Mouse (Mus musculus) forebrain, embryonic 15.5 days (tissue): ENCODE data around the gene Ovol3. TPM values are rescaled to one million over a fixed set of nuclear protein-coding genes. Genes with fewer than 3 reads are reported as not detected.

Experiments used
- ATAC-seq: fragments of 200-750 bp; cut with Nextera tagmentation; replicated peaks from 2 replicates; pipeline ENCODE4 v1.8.0; 2017; ENCODE audit warnings: mild to moderate bottlenecking, moderate TSS enrichment, moderate library complexity
- H3K27ac ChIP-seq: fragments of 300-500 bp; sonication (generic); replicated peaks from 2 replicates; pipeline ENCODE4 v1.5.1; 2015; ENCODE audit warnings: mild to moderate bottlenecking, inconsistent platforms
- H3K27me3 ChIP-seq: fragments of 300-500 bp; sonication (generic); 2 replicates; pipeline ENCODE4 v1.6.1; 2015; ENCODE audit warnings: inconsistent platforms
- H3K36me3 ChIP-seq: fragments of 300-500 bp; sonication (generic); 2 replicates; pipeline ENCODE4 v1.6.1; 2015; ENCODE audit warnings: mild to moderate bottlenecking, inconsistent platforms
- H3K4me1 ChIP-seq: fragments of 300-500 bp; sonication (generic); 2 replicates; pipeline ENCODE4 v1.6.1; 2015; ENCODE audit warnings: inconsistent platforms
- H3K4me2 ChIP-seq: fragments of 300-500 bp; sonication (generic); replicated peaks from 2 replicates; pipeline ENCODE4 v1.6.1; 2015; ENCODE audit warnings: mild to moderate bottlenecking, inconsistent platforms
- H3K4me3 ChIP-seq: fragments of 300-500 bp; sonication (generic); 2 replicates; pipeline ENCODE4 v1.5.1; 2015; ENCODE audit warnings: mild to moderate bottlenecking, inconsistent platforms
- H3K9ac ChIP-seq: fragments of 300-500 bp; sonication (generic); replicated peaks from 2 replicates; pipeline ENCODE4 v1.6.1; 2015; ENCODE audit warnings: mild to moderate bottlenecking, inconsistent platforms
- H3K9me3 ChIP-seq: fragments of 300-500 bp; sonication (generic); 2 replicates; pipeline ENCODE4 v1.6.1; 2016; ENCODE audit warnings: inconsistent platforms
- WGBS: fragments of 180-500 bp; shearing (Covaris S2); methylation state at CpG from one replicate; pipeline ENCODE4 v1.1.7; 2015; ENCODE audit warnings: mixed read lengths; 5-methylcytosine and 5-hydroxymethylcytosine counted together
- polyA plus RNA-seq: library from polyadenylated mRNA; unstranded; fragments of >200 nt; fragmentation: Nextera tagmentation; extraction: Ambion mirVana; gene quantifications from 2 replicates; pipeline ENCODE4 v1.2.1, GENCODE M21; 2015

Ovol3 gene
- not detected in 2 replicates for polyA plus RNA-seq

DNA sequence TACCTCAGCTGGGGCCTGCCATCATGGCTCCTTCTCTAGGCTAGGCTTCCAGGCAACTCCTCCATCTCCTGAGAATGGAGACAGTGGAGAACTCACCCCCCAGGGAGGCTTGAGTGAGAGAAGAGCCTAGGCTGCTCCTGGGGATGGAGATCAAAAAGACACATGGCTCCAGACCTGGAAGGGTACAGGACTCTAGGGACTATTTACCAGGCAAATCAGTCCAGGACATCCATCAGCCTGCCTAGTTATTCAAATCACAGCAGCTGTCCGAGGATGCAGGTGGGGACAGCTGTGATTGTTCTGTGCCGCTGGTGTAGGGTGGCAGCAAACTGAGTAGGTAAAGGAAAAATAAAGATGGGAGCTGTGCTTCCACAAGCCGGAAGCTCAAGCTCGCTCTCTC lies at the start of gene Ovol3:
TSS of gene Ovol3 (minus strand) at position 101 of the 400 bp plus-strand sequence.
- H3K9ac ChIP-seq, result no peak within 1 kb of the TSS
- WGBS, result 90% methylated on average over 4 of the region's 4 CpGs
- H3K4me3 ChIP-seq, result no peak within 1 kb of the TSS
- H3K4me2 ChIP-seq, result no peak within 1 kb of the TSS
- H3K27ac ChIP-seq, result no peak within 1 kb of the TSS
- no peak for ATAC-seq
- no peaks in the 10 kb centered on the region for H3K27me3 ChIP-seq
- H3K9me3 ChIP-seq, result no peaks in the 10 kb centered on the region
- H3K36me3 ChIP-seq, result no peaks in the 10 kb centered on the region
- peaks cover 20% of the 10 kb centered on the region for H3K4me1 ChIP-seq

- ATAC-seq, result no peak
- no peaks in the 10 kb centered on the region for H3K36me3 ChIP-seq
- no peak overlapping the region for H3K4me3 ChIP-seq
- peaks cover 18% of the 10 kb centered on the region for H3K4me1 ChIP-seq
- H3K4me2 ChIP-seq, result no peak overlapping the region
- no peaks in the 10 kb centered on the region for H3K27me3 ChIP-seq
- no peak overlapping the region for H3K9ac ChIP-seq
- no peak overlapping the region for H3K27ac ChIP-seq
- WGBS, result 83% methylated on average over 7 of the region's 7 CpGs
- no peaks in the 10 kb centered on the region for H3K9me3 ChIP-seq
Observed at GRCm38 (mm10) chr7:30282740-30283139, 47.2 kb upstream of the Ovol3 start.

- H3K4me3 ChIP-seq, result peak overlapping the region; percentile 71; the same call in 1 of the 2 replicates
- no peak overlapping the region; the same call in 1 of the 2 replicates for H3K27ac ChIP-seq
- no peaks in the 10 kb centered on the region for H3K27me3 ChIP-seq
- peaks cover 18% of the 10 kb centered on the region for H3K4me1 ChIP-seq
- H3K9ac ChIP-seq, result no peak overlapping the region
- 77% methylated on average over 4 of the region's 4 CpGs for WGBS
- H3K36me3 ChIP-seq, result no peaks in the 10 kb centered on the region
- H3K9me3 ChIP-seq, result no peaks in the 10 kb centered on the region
- peak overlapping the region; percentile 81; the same call in 1 of the 2 replicates for H3K4me2 ChIP-seq
- no peak for ATAC-seq
Observed at GRCm38 (mm10) chr7:30281522-30281921, 46.0 kb upstream of the Ovol3 start.

DNA sequence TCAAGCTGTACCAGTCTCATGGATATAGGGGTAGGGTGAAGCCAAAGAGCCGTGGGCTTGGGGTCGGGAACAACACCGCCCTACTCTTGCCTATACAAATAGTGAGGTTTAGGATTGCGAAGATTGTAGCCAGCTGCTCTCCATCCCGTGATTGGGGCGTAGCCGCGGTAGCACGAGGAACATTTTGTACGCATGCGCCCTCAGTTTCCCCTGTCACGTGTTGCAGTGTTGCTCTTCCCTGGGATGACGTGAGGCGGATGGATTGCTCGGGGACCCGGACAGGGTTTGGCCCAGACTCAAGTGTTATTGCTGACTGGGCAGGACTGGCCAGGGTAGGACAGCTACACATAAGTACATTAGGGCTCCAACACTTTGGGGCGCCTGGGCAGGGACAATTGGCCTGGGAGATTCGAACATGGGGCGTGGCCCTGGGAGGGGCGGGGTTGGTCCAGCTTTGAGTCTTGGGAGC lies 45.2 kb upstream of the Ovol3 start:
- Histone ChIP-seq H3K4me2 (peak overlapping the region; percentile 81), H3K4me1 (peaks cover 18% of the 10 kb centered on the region), H3K27ac (peak overlapping the region; percentile 99), H3K4me3 (peak overlapping the region; percentile 71), H3K36me3 (no peaks in the 10 kb centered on the region), H3K27me3 (no peaks in the 10 kb centered on the region), H3K9me3 (no peaks in the 10 kb centered on the region), H3K9ac (peak overlapping the region; percentile 70)
- ATAC-seq, result peak; percentile 81
- 1% methylated on average over 20 of the region's 20 CpGs for WGBS

DNA sequence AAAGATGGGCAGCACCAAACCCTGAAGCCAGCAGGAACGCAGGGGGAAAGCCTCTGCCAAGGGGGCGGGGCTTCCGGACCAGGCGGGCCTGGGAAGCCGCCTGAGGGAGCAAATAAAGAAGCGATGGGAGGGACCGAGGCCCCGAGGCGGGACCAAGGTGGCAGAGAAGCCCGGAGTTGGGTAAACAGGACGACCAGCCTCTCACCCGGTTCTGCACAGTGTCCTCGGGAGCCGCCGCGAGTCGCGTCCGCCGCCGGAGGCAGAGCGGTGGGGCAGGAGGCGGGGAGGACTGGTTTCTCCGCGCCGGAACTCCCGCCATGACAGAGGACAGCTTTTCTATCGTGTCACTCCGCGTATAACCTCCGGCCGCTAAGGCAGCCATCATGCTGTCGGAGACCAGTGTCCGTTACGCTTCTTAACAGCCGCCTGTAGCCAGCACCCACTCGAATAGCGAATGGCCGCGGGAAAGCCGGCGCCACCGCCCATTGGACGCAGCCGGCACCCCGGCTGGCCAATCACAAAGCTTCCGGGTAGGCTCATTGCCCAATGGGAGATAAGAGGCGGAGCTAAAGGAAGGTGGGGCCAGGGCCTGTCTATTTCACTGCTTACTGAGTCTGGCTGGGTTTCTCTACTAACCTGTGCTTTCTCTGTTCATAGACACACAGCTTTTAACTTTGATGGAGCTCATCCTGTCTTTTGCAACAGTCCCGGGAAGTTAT lies 44.6 kb upstream of the Ovol3 start, which contains the start of the genes Thap8 and Wdr62:
TSS of gene Thap8 (plus strand) at position 144 of the 719 bp plus-strand sequence.
TSS of gene Wdr62 (minus strand) at position 469 of the 719 bp plus-strand sequence.
- peak within 1 kb of the TSS; percentile 71 for H3K4me3 ChIP-seq
- H3K9me3 ChIP-seq, result no peaks in the 10 kb centered on the region
- peaks cover 18% of the 10 kb centered on the region for H3K4me1 ChIP-seq
- H3K4me2 ChIP-seq, result peak within 1 kb of the TSS; percentile 81
- no peaks in the 10 kb centered on the region for H3K36me3 ChIP-seq
- peak; percentile 96 for ATAC-seq
- peak within 1 kb of the TSS; percentile 99 for H3K27ac ChIP-seq
- under 1% methylated on average over 49 of the region's 49 CpGs for WGBS
- H3K27me3 ChIP-seq, result no peaks in the 10 kb centered on the region
- H3K9ac ChIP-seq, result peak within 1 kb of the TSS; percentile 70

- Histone ChIP-seq H3K27ac (no peak overlapping the region), H3K4me1 (peaks cover 18% of the 10 kb centered on the region), H3K9ac (peak overlapping the region; percentile 45), H3K27me3 (no peaks in the 10 kb centered on the region), H3K4me2 (peak overlapping the region; percentile 81), H3K36me3 (no peaks in the 10 kb centered on the region), H3K9me3 (no peaks in the 10 kb centered on the region), H3K4me3 (peak overlapping the region; percentile 71)
- WGBS, result under 1% methylated on average over 6 of the region's 6 CpGs
- ATAC-seq, result no peak
Observed at GRCm38 (mm10) chr7:30279536-30279935, 44.0 kb upstream of the Ovol3 start.

GRCm38 (mm10) chr7:30278911-30279310 lies 43.4 kb upstream of the Ovol3 start:
- no peaks in the 10 kb centered on the region for H3K36me3 ChIP-seq
- H3K9ac ChIP-seq, result no peak overlapping the region
- no peaks in the 10 kb centered on the region for H3K27me3 ChIP-seq
- no peak overlapping the region for H3K27ac ChIP-seq
- no peak for ATAC-seq
- H3K9me3 ChIP-seq, result no peaks in the 10 kb centered on the region
- whole genome bisulfite sequencing, result 61% methylated on average over 2 of the region's 2 CpGs
- H3K4me1 ChIP-seq, result peaks cover 18% of the 10 kb centered on the region
- H3K4me2 ChIP-seq, result peak overlapping the region; percentile 81
- H3K4me3 ChIP-seq, result no peak overlapping the region

- H3K9me3 ChIP-seq, result no peaks in the 10 kb centered on the region
- H3K27me3 ChIP-seq, result no peaks in the 10 kb centered on the region
- WGBS, result 89% methylated on average over 6 of the region's 6 CpGs
- H3K9ac ChIP-seq, result no peak overlapping the region
- no peak overlapping the region for H3K27ac ChIP-seq
- H3K36me3 ChIP-seq, result no peaks in the 10 kb centered on the region
- peaks cover 7% of the 10 kb centered on the region for H3K4me1 ChIP-seq
- no peak overlapping the region for H3K4me3 ChIP-seq
- no peak for ATAC-seq
- no peak overlapping the region for H3K4me2 ChIP-seq
Observed at GRCm38 (mm10) chr7:30274383-30274782, 38.9 kb upstream of the Ovol3 start.

DNA sequence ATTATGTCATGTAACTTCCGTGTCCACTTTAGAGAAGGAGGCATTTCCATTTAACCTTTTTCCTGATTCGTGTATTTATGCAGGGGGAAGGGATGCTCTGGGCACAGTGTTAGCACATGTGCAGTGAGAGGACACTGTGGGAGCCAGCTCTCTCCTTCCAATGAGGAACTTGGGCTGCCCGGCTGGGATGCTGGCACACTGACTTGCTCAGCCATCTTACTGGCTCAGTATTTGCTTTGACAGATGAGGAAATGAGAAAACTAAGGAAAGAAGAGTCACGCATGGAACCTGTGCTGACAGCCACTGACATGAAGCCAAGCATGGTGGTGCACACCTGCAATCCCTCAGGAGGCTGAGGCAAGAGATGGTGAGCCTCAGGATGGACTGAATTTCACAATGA lies 34.1 kb upstream of the Ovol3 start:
- Histone ChIP-seq H3K4me2 (no peak overlapping the region), H3K9ac (no peak overlapping the region), H3K9me3 (no peaks in the 10 kb centered on the region), H3K36me3 (no peaks in the 10 kb centered on the region), H3K27ac (no peak overlapping the region), H3K27me3 (no peaks in the 10 kb centered on the region), H3K4me1 (no peaks in the 10 kb centered on the region), H3K4me3 (no peak overlapping the region)
- 93% methylated on average over 4 of the region's 4 CpGs for WGBS
- ATAC-seq, result no peak

DNA sequence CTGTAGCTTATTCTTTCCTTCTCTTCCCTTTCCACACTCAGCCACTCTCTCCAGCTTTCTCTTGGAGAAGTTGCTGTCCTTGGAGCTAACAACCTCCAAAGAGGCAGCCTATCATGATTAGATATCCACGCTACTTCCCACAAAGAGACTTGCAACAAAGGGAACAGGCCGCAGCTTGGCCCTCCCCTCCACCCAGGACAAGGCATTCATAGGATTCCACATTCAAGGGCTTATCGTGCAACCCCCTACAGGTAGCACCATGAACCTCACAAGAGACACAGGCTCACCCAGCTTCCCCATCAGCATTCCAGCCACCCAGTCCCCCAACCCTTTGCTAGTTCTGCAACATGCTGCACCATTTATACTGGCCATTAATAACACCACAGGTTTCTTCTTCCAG lies 31.3 kb upstream of the Ovol3 start:
- WGBS, result 80% methylated on average over 3 of the region's 3 CpGs
- no peak overlapping the region for H3K27ac ChIP-seq
- no peaks in the 10 kb centered on the region for H3K27me3 ChIP-seq
- H3K9ac ChIP-seq, result no peak overlapping the region
- H3K36me3 ChIP-seq, result 0 out of 2 replicates have a peak, but pooled peaks cover 6% of the 10 kb centered on the region
- no peaks in the 10 kb centered on the region for H3K4me1 ChIP-seq
- H3K9me3 ChIP-seq, result no peaks in the 10 kb centered on the region
- ATAC-seq, result no peak
- H3K4me2 ChIP-seq, result no peak overlapping the region
- no peak overlapping the region for H3K4me3 ChIP-seq

- no peak for ATAC-seq
- H3K4me2 ChIP-seq, result no peak overlapping the region
- H3K27me3 ChIP-seq, result no peaks in the 10 kb centered on the region
- no peak overlapping the region for H3K27ac ChIP-seq
- H3K9ac ChIP-seq, result no peak overlapping the region
- H3K9me3 ChIP-seq, result no peaks in the 10 kb centered on the region
- 95% methylated on average over 7 of the region's 7 CpGs for WGBS
- H3K4me1 ChIP-seq, result no peaks in the 10 kb centered on the region
- H3K4me3 ChIP-seq, result no peak overlapping the region
- H3K36me3 ChIP-seq, result 0 out of 2 replicates have a peak, but pooled peaks cover 6% of the 10 kb centered on the region
Observed at GRCm38 (mm10) chr7:30265935-30266334, 30.4 kb upstream of the Ovol3 start.

GRCm38 (mm10) chr7:30265531-30265930 lies 30.0 kb upstream of the Ovol3 start:
- H3K9ac ChIP-seq, result no peak overlapping the region
- no peaks in the 10 kb centered on the region for H3K4me1 ChIP-seq
- H3K9me3 ChIP-seq, result no peaks in the 10 kb centered on the region
- no peak overlapping the region for H3K4me3 ChIP-seq
- H3K36me3 ChIP-seq, result 0 out of 2 replicates have a peak, but pooled peaks cover 6% of the 10 kb centered on the region
- ATAC-seq, result no peak
- H3K27ac ChIP-seq, result no peak overlapping the region
- WGBS, result 92% methylated on average over 5 of the region's 5 CpGs
- H3K4me2 ChIP-seq, result no peak overlapping the region
- H3K27me3 ChIP-seq, result no peaks in the 10 kb centered on the region
